Mouse (Mus musculus): ENCODE data around the gene Spata46. TPM values are rescaled to one million over a fixed set of nuclear protein-coding genes. Genes with fewer than 3 reads are reported as not detected.

The Spata46 gene
- polyA plus RNA-seq, 1 experiment from 2014 or later, result 0.70 TPM

DNA sequence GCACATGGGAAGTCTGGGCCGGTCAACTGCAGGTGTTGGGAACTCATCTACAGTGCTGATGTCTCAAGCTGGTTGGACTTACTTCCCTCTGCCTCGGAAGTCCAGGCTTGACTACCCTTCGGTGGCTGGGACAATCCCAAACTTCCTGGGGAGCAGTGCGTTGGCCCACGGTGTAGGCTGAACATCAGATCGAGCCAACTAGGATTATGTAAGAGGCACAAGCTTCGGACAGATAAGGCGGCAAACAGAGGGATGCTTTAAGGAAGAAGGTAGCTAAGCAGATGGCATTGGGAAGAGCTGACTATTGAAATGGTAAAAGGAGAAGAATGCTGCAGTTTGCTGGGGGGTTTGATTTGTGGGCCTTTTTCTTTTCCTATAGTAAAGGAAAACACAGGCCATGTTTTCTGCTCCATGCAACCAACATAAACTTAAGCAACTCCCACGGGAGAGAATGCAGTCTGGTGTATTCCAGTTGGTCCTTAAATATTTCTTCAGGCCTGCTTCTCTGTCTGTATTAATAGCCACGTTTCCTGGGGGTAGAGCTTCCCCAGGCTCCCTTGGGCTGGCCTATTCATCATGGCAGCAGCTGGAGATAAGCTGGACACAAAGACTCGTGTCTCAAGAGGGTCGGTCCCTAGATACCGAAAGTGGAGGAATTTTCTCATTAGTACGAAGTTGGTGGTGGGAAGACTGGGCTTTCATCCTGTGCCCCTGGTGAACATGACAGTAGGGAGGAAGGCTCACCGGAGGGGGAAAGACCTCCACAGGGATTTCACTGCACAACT lies 13.6 kb upstream of the Spata46 start:
- no peaks in the 10 kb centered on the region for H3K4me1 ChIP-seq (ENCODE audit: control insufficient read depth, insufficient read depth, low read length)
- H3K27ac ChIP-seq (ENCODE audit: low read depth, low read length), result no peak overlapping the region
- H3K27me3 ChIP-seq (replicated peaks; ENCODE audit: control insufficient read depth, insufficient read depth, low read length), result no peaks in the 10 kb centered on the region
- no peak overlapping the region for H3K9ac ChIP-seq (ENCODE audit: low read length)
- H3K9me3 ChIP-seq (replicated peaks; ENCODE audit: control insufficient read depth, low read length), result no peaks in the 10 kb centered on the region
- no peaks in the 10 kb centered on the region for H3K36me3 ChIP-seq (ENCODE audit: control insufficient read depth, insufficient read depth, low read length)
- 63% methylated on average over 15 of the region's 15 CpGs for WGBS
- DNase-seq (ENCODE audit: low spot score) (no peak), ATAC-seq (no peak)
- H3K4me2 ChIP-seq (ENCODE audit: low read length), result no peak overlapping the region
- no peak overlapping the region for H3K4me3 ChIP-seq (ENCODE audit: low read depth, low read length)

DNA sequence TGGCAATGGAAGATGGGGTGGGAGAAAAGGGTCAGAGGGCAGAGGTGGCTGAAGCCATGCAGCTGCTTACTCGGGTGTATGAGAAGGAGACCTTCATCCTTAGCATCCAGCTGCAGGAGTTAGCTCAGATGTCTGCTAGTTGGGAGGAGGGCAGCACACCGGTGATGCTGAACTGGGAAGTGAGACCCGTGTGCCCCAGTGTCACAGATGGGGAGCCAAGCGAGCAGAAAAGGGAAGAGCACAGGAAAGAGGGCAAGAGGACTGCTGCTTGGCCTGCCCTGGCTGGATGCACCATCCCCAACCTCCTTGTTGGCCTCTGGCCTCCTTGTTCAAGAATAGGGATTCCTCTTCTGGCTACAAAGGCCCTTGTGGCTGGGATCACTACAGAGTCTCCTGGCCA lies 9.1 kb upstream of the Spata46 start:
- DNase-seq (ENCODE audit: low spot score) (no peak), ATAC-seq (no peak)
- Histone ChIP-seq H3K4me3 (ENCODE audit: low read depth, low read length) (no peak overlapping the region), H3K4me1 (ENCODE audit: control insufficient read depth, insufficient read depth, low read length) (no peaks in the 10 kb centered on the region), H3K9ac (ENCODE audit: low read length) (no peak overlapping the region), H3K27me3 (replicated peaks; ENCODE audit: control insufficient read depth, insufficient read depth, low read length) (no peaks in the 10 kb centered on the region), H3K27ac (ENCODE audit: low read depth, low read length) (no peak overlapping the region), H3K36me3 (ENCODE audit: control insufficient read depth, insufficient read depth, low read length) (no peaks in the 10 kb centered on the region), H3K4me2 (ENCODE audit: low read length) (no peak overlapping the region), H3K9me3 (replicated peaks; ENCODE audit: control insufficient read depth, low read length) (no peaks in the 10 kb centered on the region)
- 79% methylated on average over 4 of the region's 4 CpGs for WGBS

DNA sequence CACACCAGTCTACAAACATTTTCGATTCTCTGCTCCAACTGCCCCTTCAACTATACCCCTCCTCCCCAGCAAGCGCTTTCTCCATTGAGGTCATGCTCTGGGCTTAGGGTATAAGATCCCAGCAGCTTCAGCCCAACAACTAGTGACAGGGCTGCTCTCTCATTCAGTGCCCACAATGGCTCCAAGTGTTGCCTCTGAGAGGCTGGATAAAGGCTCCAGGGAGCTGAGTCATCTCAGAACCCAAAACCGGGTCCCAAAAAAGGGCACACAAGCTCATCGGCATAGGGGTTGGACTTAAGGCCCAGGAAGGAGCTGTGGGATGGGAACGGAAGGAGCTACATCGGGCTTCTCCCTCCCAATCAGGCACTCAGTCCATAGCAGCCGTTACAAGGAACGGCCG lies 6.9 kb upstream of the Spata46 start:
- Histone ChIP-seq H3K9me3 (replicated peaks; ENCODE audit: control insufficient read depth, low read length) (no peaks in the 10 kb centered on the region), H3K4me3 (ENCODE audit: low read depth, low read length) (no peak overlapping the region), H3K4me1 (ENCODE audit: control insufficient read depth, insufficient read depth, low read length) (no peaks in the 10 kb centered on the region), H3K27me3 (replicated peaks; ENCODE audit: control insufficient read depth, insufficient read depth, low read length) (no peaks in the 10 kb centered on the region), H3K4me2 (ENCODE audit: low read length) (no peak overlapping the region), H3K27ac (ENCODE audit: low read depth, low read length) (no peak overlapping the region), H3K36me3 (ENCODE audit: control insufficient read depth, insufficient read depth, low read length) (no peaks in the 10 kb centered on the region), H3K9ac (ENCODE audit: low read length) (no peak overlapping the region)
- ATAC-seq, result no peak
- no peak for DNase-seq (ENCODE audit: low spot score)
- WGBS, result 95% methylated on average over 9 of the region's 9 CpGs

DNA sequence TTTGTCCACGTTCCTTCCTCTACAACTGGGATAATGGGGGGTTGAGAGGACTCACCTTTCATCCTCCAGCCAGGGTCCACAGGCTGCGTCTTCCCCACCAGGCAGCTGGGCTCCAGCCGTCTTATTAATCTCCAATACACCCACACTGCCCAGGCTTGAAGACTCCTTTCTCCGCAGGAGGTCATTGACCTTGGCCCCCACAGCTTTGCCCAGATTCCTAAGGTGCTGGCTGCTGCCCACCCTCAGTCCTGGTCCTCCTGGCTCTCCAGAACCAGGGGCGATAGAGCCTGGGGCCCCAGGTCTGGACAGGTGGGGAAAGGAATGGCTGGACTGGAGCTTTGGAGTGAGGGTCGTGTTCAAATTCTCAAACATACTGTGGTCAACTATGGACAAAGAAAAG lies 6.1 kb upstream of the Spata46 start:
- Histone ChIP-seq H3K4me2 (ENCODE audit: low read length) (no peak overlapping the region), H3K27ac (ENCODE audit: low read depth, low read length) (no peak overlapping the region), H3K36me3 (ENCODE audit: control insufficient read depth, insufficient read depth, low read length) (no peaks in the 10 kb centered on the region), H3K9ac (ENCODE audit: low read length) (no peak overlapping the region), H3K4me1 (ENCODE audit: control insufficient read depth, insufficient read depth, low read length) (no peaks in the 10 kb centered on the region), H3K9me3 (replicated peaks; ENCODE audit: control insufficient read depth, low read length) (no peaks in the 10 kb centered on the region), H3K27me3 (replicated peaks; ENCODE audit: control insufficient read depth, insufficient read depth, low read length) (no peaks in the 10 kb centered on the region), H3K4me3 (ENCODE audit: low read depth, low read length) (no peak overlapping the region)
- DNase-seq (ENCODE audit: low spot score) (no peak), ATAC-seq (no peak)
- WGBS, result 86% methylated on average over 6 of the region's 6 CpGs

DNA sequence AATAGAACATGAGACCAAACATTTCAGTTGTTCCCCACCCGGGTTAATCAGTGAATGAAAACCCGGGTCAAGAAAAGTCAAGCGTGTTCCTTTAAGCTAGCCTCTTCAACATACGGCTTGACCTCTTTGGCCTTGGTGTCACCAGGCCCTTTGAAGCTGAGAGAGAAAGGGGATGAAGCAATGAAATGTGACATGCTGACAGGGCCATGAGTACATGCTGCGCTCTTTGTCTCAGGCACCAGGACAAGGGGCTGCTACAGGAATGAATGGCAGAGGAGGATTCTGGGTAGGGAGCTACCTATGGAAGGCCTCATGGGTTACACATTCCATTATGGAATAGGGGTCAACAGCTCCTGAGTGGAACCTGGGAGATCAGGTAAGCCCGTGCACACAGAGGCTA lies 5.5 kb upstream of the Spata46 start:
- DNase-seq (ENCODE audit: low spot score), result no peak
- no peak overlapping the region for H3K4me2 ChIP-seq (ENCODE audit: low read length)
- H3K9me3 ChIP-seq (replicated peaks; ENCODE audit: control insufficient read depth, low read length), result no peaks in the 10 kb centered on the region
- no peak for ATAC-seq
- H3K9ac ChIP-seq (ENCODE audit: low read length), result no peak overlapping the region
- H3K4me3 ChIP-seq (ENCODE audit: low read depth, low read length), result no peak overlapping the region
- H3K27me3 ChIP-seq (replicated peaks; ENCODE audit: control insufficient read depth, insufficient read depth, low read length), result no peaks in the 10 kb centered on the region
- no peak overlapping the region for H3K27ac ChIP-seq (ENCODE audit: low read depth, low read length)
- H3K36me3 ChIP-seq (ENCODE audit: control insufficient read depth, insufficient read depth, low read length), result no peaks in the 10 kb centered on the region
- H3K4me1 ChIP-seq (ENCODE audit: control insufficient read depth, insufficient read depth, low read length), result no peaks in the 10 kb centered on the region
- 81% methylated on average over 6 of the region's 6 CpGs for whole genome bisulfite sequencing

DNA sequence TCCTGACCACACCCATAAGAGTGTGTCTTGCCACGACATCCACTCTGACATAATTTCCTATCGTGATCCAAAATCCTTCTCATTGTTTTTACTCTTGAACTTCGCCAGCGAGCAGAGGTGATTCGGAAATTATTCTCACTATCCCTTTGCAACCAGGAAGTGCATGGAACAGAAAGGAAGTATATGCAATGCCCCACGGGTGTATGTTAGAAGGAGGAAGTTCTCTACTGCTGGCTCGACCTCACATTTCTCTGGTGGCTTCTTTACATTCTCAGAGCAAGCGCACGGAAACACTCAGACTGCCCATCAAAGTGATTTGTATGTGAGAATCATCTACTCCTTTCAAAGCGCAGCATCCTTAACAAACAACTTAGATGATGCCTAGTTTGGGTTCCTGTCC lies 3.6 kb upstream of the Spata46 start:
- ATAC-seq (no peak), DNase-seq (ENCODE audit: low spot score) (no peak)
- WGBS, result 97% methylated on average over 10 of the region's 10 CpGs
- Histone ChIP-seq H3K27me3 (replicated peaks; ENCODE audit: control insufficient read depth, insufficient read depth, low read length) (no peaks in the 10 kb centered on the region), H3K4me2 (ENCODE audit: low read length) (no peak overlapping the region), H3K27ac (ENCODE audit: low read depth, low read length) (no peak overlapping the region), H3K9me3 (replicated peaks; ENCODE audit: control insufficient read depth, low read length) (no peaks in the 10 kb centered on the region), H3K4me3 (ENCODE audit: low read depth, low read length) (no peak overlapping the region), H3K9ac (ENCODE audit: low read length) (no peak overlapping the region), H3K4me1 (ENCODE audit: control insufficient read depth, insufficient read depth, low read length) (no peaks in the 10 kb centered on the region), H3K36me3 (ENCODE audit: control insufficient read depth, insufficient read depth, low read length) (no peaks in the 10 kb centered on the region)

DNA sequence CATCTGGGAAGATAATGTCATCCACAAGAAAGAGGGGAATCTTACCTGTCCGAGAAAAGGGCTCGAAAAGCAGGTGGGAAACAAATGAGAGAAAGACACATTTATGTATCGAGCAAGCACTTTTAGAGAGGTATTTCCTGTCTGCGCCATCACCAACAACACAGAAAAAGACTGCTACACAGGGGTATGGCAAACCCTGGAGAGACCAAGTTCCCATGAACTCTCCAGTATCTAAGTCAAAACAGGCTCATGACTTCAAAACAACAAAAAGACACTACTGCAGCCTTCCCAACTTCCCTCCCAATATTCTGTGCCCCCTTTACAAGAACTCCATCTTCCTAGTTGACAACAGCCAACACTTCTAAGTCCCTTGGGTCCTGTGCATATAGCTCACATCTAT lies 2.4 kb upstream of the Spata46 start, which contains the start of gene Gm7694:
TSS of gene Gm7694 (minus strand) at position 101 of the 400 bp plus-strand sequence.
- Histone ChIP-seq H3K27me3 (replicated peaks; ENCODE audit: control insufficient read depth, insufficient read depth, low read length) (no peaks in the 10 kb centered on the region), H3K9me3 (replicated peaks; ENCODE audit: control insufficient read depth, low read length) (no peaks in the 10 kb centered on the region), H3K36me3 (ENCODE audit: control insufficient read depth, insufficient read depth, low read length) (no peaks in the 10 kb centered on the region), H3K9ac (ENCODE audit: low read length) (no peak within 1 kb of the TSS), H3K27ac (ENCODE audit: low read depth, low read length) (no peak within 1 kb of the TSS), H3K4me3 (ENCODE audit: low read depth, low read length) (no peak within 1 kb of the TSS), H3K4me2 (ENCODE audit: low read length) (no peak within 1 kb of the TSS), H3K4me1 (ENCODE audit: control insufficient read depth, insufficient read depth, low read length) (no peaks in the 10 kb centered on the region)
- no peak for ATAC-seq
- DNase-seq (ENCODE audit: low spot score), result no peak
- 97% methylated on average over 4 of the region's 4 CpGs for WGBS

DNA sequence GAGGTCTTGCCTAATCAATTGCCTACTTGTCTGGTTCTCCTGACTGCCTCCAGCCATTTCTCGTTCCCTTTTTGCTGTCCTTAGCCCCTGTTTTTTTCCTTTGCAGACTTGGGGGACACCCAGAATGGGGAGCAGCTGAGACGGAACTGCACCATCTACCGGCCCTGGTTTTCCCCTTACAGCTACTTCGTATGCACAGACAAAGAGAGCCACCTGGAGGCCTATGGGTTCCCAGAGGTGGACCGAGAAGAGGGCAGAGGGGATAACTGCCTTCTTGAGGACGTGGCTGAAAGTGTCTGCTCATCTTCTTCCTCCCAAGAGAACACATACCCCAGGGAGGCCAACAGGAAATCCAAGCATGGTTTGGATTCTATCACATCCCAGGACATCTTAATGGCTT lies 2.8 kb downstream of the Spata46 start:
- H3K36me3 ChIP-seq (ENCODE audit: control insufficient read depth, insufficient read depth, low read length), result no peaks in the 10 kb centered on the region
- H3K27ac ChIP-seq (ENCODE audit: low read depth, low read length), result no peak overlapping the region
- no peaks in the 10 kb centered on the region for H3K27me3 ChIP-seq (replicated peaks; ENCODE audit: control insufficient read depth, insufficient read depth, low read length)
- H3K4me3 ChIP-seq (ENCODE audit: low read depth, low read length), result no peak overlapping the region
- 84% methylated on average over 6 of the region's 6 CpGs for WGBS
- no peaks in the 10 kb centered on the region for H3K4me1 ChIP-seq (ENCODE audit: control insufficient read depth, insufficient read depth, low read length)
- DNase-seq (ENCODE audit: low spot score), result no peak
- H3K9me3 ChIP-seq (replicated peaks; ENCODE audit: control insufficient read depth, low read length), result no peaks in the 10 kb centered on the region
- no peak for ATAC-seq
- H3K4me2 ChIP-seq (ENCODE audit: low read length), result no peak overlapping the region
- no peak overlapping the region for H3K9ac ChIP-seq (ENCODE audit: low read length)

DNA sequence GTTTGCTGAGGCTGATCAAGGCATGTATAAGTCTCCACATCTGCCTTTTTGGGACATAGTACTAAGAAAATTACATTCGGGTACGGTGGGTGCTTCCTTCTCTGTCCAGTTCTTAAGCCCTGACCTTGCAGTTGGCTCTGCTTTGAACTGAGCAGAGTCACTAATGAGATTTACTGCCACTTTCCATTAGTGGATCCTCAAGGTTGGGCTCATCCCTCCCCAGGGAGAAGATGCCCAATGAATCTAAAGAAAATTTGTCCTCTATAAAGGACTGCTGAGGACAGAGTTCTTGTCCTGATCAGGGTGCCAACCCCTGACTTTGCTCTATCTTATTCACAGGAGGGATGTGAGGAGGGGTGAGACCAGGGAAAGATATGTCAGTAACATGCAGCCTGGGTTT lies 13.4 kb downstream of the Spata46 start:
- no peak overlapping the region for H3K4me3 ChIP-seq (ENCODE audit: low read depth, low read length)
- H3K27me3 ChIP-seq (replicated peaks; ENCODE audit: control insufficient read depth, insufficient read depth, low read length), result no peaks in the 10 kb centered on the region
- peaks cover 14% of the 10 kb centered on the region for H3K36me3 ChIP-seq (ENCODE audit: control insufficient read depth, insufficient read depth, low read length)
- no peak overlapping the region for H3K4me2 ChIP-seq (ENCODE audit: low read length)
- WGBS, result 92% methylated on average over 2 of the region's 2 CpGs
- no peak for DNase-seq (ENCODE audit: low spot score)
- no peak for ATAC-seq
- no peak overlapping the region for H3K27ac ChIP-seq (ENCODE audit: low read depth, low read length)
- H3K9ac ChIP-seq (ENCODE audit: low read length), result no peak overlapping the region
- H3K4me1 ChIP-seq (ENCODE audit: control insufficient read depth, insufficient read depth, low read length), result no peaks in the 10 kb centered on the region
- H3K9me3 ChIP-seq (replicated peaks; ENCODE audit: control insufficient read depth, low read length), result no peaks in the 10 kb centered on the region
